Mouse (Mus musculus): ENCODE measurements around the gene Gpx4. TPM values are rescaled to one million over a fixed set of nuclear protein-coding genes. Genes with fewer than 3 reads are reported as not detected.

The Gpx4 gene
- polyA plus RNA-seq, 1 experiment from 2014 or later = 553 TPM

DNA sequence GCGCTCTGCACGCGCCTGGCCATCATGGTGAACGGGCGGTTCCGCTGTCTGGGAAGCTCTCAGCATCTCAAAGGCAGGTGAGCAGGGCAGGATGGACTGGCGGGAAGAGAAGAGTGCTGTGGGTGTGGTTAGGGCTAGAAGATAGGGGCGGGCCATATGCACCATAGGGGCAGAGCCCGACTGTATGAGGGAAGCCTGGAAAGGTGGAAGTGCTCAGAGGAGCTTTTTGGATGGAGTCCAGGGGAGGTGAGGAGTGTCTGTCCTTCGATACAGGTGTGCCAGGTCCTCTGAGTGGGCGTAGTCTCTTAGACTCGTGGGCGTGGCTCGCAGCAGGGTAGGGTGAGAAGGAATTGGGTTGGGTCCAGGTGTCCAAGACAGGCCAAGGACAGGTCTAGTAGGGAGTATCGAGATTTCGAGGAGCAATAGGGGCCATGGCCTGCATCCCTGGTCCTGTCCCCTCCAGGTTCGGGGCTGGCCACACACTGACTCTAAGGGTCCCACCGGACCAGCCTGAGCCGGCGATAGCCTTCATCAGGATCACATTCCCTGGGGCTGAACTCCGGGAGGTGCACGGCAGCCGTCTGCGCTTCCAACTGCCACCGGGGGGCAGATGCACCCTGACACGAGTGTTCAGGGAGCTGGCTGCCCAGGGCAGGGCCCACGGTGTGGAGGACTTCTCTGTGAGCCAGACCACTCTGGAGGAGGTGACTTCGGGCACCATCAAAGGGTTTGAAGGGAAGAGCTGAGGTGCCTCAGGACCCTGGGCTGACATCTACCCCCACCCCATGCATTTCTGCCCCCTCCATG is 32.3 kb upstream of the Gpx4 start:
- peaks cover 35% of the 10 kb centered on the region for H3K4me1 ChIP-seq (ENCODE audit: control insufficient read depth, low read depth, low read length)
- H3K4me3 ChIP-seq (ENCODE audit: low read depth, low read length) = no peak overlapping the region
- no peak overlapping the region for H3K4me2 ChIP-seq (ENCODE audit: low read depth, low read length)
- no peak overlapping the region for H3K9ac ChIP-seq (ENCODE audit: low read depth, low read length)
- peaks cover 2% of the 10 kb centered on the region; the same call in 1 of the 2 replicates for H3K27me3 ChIP-seq (ENCODE audit: control insufficient read depth, insufficient read depth, low read depth, low read length)
- H3K27ac ChIP-seq (ENCODE audit: low read length) = no peak overlapping the region
- H3K9me3 ChIP-seq (replicated peaks; ENCODE audit: control insufficient read depth, low read length) = peaks cover 13% of the 10 kb centered on the region
- 56% methylated on average over 28 of the region's 28 CpGs for WGBS (ENCODE audit: insufficient replicate concordance)
- no peak for ATAC-seq (ENCODE audit: low read depth)
- peaks cover 39% of the 10 kb centered on the region for H3K36me3 ChIP-seq (ENCODE audit: control insufficient read depth, insufficient read depth)

DNA sequence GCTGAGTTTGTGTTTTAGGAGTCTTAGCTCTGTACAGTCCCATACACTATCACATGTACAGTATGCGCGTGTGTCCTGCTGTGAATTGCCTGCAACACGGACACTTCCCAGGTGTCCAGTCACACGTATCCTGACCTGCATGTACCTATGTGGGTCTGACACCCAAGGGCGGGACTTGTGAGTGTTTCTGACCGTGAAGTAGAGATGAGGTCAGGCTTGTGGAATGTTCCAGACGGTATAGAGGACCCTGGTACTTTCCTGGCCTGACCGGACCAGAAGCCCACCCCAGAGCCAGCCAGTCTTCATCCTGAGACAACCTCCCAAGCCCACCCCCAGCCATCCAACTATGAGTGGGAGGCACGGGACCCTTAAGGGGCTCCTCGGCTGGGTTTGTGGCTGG is 31.4 kb upstream of the Gpx4 start:
- no peak overlapping the region for H3K4me2 ChIP-seq (ENCODE audit: low read depth, low read length)
- no peak overlapping the region for H3K27ac ChIP-seq (ENCODE audit: low read length)
- peaks cover 2% of the 10 kb centered on the region; the same call in 1 of the 2 replicates for H3K27me3 ChIP-seq (ENCODE audit: control insufficient read depth, insufficient read depth, low read depth, low read length)
- peaks cover 4% of the 10 kb centered on the region; the same call in 1 of the 2 replicates for H3K9me3 ChIP-seq (replicated peaks; ENCODE audit: control insufficient read depth, low read length)
- WGBS (ENCODE audit: insufficient replicate concordance) = 80% methylated on average over 10 of the region's 10 CpGs
- no peak for ATAC-seq (ENCODE audit: low read depth)
- peaks cover 30% of the 10 kb centered on the region for H3K36me3 ChIP-seq (ENCODE audit: control insufficient read depth, insufficient read depth)
- no peak overlapping the region for H3K9ac ChIP-seq (ENCODE audit: low read depth, low read length)
- H3K4me1 ChIP-seq (ENCODE audit: control insufficient read depth, low read depth, low read length) = peaks cover 37% of the 10 kb centered on the region
- H3K4me3 ChIP-seq (ENCODE audit: low read depth, low read length) = no peak overlapping the region

DNA sequence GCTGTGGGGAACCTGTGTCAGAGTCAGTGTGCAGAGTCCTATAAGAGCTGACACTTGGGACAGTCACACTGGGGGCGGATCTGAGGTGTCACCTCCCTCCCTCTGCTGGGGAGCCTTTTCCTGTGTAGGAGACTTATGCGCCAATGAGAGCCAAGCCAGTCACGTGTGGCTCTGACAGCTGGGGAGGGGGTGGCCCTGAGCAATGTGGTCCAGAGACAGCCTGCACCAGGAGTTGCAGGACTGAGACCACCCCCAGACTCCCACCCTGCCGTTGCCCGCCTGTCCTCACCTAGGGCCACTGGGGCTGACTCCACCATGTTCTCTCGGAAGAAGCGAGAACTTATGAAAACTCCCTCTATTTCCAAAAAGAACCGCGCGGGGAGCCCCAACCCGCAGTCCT is 30.5 kb upstream of the Gpx4 start, which contains the start of gene Arhgap45:
Gene Arhgap45 (plus strand): TSS at position 143 of the 400 bp plus-strand sequence.
- 7% methylated on average over 11 of the region's 11 CpGs for WGBS (ENCODE audit: insufficient replicate concordance)
- Histone ChIP-seq H3K27ac (ENCODE audit: low read length) (peak within 1 kb of the TSS; percentile 74), H3K36me3 (ENCODE audit: control insufficient read depth, insufficient read depth) (peaks cover 20% of the 10 kb centered on the region; the same call in 1 of the 2 replicates), H3K9ac (ENCODE audit: low read depth, low read length) (peak within 1 kb of the TSS; percentile 61), H3K4me2 (ENCODE audit: low read depth, low read length) (peak within 1 kb of the TSS; percentile 65), H3K27me3 (ENCODE audit: control insufficient read depth, insufficient read depth, low read depth, low read length) (peaks cover 2% of the 10 kb centered on the region; the same call in 1 of the 2 replicates), H3K9me3 (replicated peaks; ENCODE audit: control insufficient read depth, low read length) (no peaks in the 10 kb centered on the region), H3K4me1 (ENCODE audit: control insufficient read depth, low read depth, low read length) (peaks cover 37% of the 10 kb centered on the region), H3K4me3 (ENCODE audit: low read depth, low read length) (peak within 1 kb of the TSS; percentile 60)
- peak; percentile 61 for ATAC-seq (ENCODE audit: low read depth)

DNA sequence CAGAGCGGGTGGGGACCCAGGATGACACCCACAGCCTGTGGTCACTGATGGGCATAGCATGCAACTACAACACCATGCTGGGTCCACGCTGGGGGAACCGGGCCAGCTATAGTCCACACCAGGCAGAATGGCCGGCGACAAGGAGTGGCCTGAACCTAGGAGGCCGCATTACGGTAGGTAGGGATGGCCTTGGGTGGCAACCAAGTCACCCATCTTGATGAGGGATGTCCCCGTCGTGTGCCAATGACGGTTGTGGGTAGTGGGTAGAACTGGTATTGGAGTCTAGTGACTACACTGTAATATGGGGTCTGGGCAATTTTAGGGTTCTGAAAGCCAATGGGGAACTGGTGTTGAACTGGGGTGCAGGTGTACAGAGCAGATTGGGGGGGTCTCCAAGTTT is 30.0 kb upstream of the Gpx4 start:
- 17% methylated on average over 10 of the region's 10 CpGs for WGBS (ENCODE audit: insufficient replicate concordance)
- H3K9ac ChIP-seq (ENCODE audit: low read depth, low read length) = peak overlapping the region; percentile 61
- no peak for ATAC-seq (ENCODE audit: low read depth)

DNA sequence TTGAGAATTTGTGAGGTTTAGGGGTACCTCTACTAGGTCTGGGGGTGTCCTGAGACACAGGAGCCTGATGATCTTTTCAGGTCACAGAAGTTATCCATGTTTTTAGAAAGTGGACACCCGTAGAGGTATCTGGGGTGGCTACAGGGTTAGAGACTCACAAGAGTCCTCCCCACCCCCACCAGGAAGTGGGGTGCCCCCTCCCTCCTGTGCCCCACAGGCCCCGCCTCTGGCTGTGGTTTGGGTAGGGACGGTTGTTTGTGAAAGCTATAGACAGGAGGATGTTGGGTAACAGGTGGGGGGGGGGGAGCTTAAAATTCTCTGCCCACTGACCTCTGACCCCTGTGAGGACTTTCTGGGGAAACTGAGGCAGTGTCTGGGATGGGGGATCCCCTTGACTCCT is 29.6 kb upstream of the Gpx4 start:
- Histone ChIP-seq H3K4me1 (ENCODE audit: control insufficient read depth, low read depth, low read length) (peaks cover 37% of the 10 kb centered on the region), H3K4me3 (ENCODE audit: low read depth, low read length) (peak overlapping the region; percentile 60), H3K27ac (ENCODE audit: low read length) (peak overlapping the region; percentile 74), H3K4me2 (ENCODE audit: low read depth, low read length) (peak overlapping the region; percentile 65), H3K9me3 (replicated peaks; ENCODE audit: control insufficient read depth, low read length) (no peaks in the 10 kb centered on the region), H3K9ac (ENCODE audit: low read depth, low read length) (peak overlapping the region; percentile 61), H3K27me3 (ENCODE audit: control insufficient read depth, insufficient read depth, low read depth, low read length) (peaks cover 2% of the 10 kb centered on the region; the same call in 1 of the 2 replicates), H3K36me3 (ENCODE audit: control insufficient read depth, insufficient read depth) (peaks cover 18% of the 10 kb centered on the region; the same call in 1 of the 2 replicates)
- WGBS (ENCODE audit: insufficient replicate concordance) = 8% methylated on average over 3 of the region's 3 CpGs
- peak; percentile 48 for ATAC-seq (ENCODE audit: low read depth)

More for the DNA sequence above, 30.0 kb upstream of the Gpx4 start:
- Histone ChIP-seq H3K9me3 (replicated peaks; ENCODE audit: control insufficient read depth, low read length) (no peaks in the 10 kb centered on the region), H3K27me3 (ENCODE audit: control insufficient read depth, insufficient read depth, low read depth, low read length) (peaks cover 2% of the 10 kb centered on the region; the same call in 1 of the 2 replicates), H3K4me1 (ENCODE audit: control insufficient read depth, low read depth, low read length) (peaks cover 37% of the 10 kb centered on the region), H3K4me3 (ENCODE audit: low read depth, low read length) (peak overlapping the region; percentile 60), H3K36me3 (ENCODE audit: control insufficient read depth, insufficient read depth) (peaks cover 16% of the 10 kb centered on the region; the same call in 1 of the 2 replicates), H3K4me2 (ENCODE audit: low read depth, low read length) (peak overlapping the region; percentile 65), H3K27ac (ENCODE audit: low read length) (peak overlapping the region; percentile 74)

DNA sequence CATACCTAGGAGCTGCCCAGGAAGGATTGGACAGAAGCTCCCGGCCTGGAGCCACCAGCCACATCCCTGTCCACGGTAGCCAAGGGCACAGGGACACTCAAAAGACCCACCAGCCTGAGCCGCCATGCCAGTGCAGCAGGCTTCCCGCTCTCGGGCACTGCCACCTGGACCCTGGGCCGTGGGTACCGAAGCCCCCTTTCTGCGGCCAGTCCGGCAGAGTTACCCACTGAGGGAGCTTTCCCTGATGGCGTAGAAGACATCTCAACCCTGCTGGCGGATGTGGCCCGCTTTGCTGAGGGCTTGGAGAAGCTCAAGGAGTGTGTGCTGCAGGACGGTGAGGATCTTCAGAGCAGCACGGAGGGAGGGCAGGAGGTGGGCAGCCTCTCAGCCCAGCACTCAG is 29.2 kb upstream of the Gpx4 start:
- 32% methylated on average over 14 of the region's 14 CpGs for WGBS (ENCODE audit: insufficient replicate concordance)
- Histone ChIP-seq H3K4me2 (ENCODE audit: low read depth, low read length) (peak overlapping the region; percentile 65), H3K27me3 (ENCODE audit: control insufficient read depth, insufficient read depth, low read depth, low read length) (peaks cover 2% of the 10 kb centered on the region; the same call in 1 of the 2 replicates), H3K36me3 (ENCODE audit: control insufficient read depth, insufficient read depth) (peaks cover 16% of the 10 kb centered on the region; the same call in 1 of the 2 replicates), H3K9me3 (replicated peaks; ENCODE audit: control insufficient read depth, low read length) (no peaks in the 10 kb centered on the region), H3K4me1 (ENCODE audit: control insufficient read depth, low read depth, low read length) (peaks cover 37% of the 10 kb centered on the region), H3K27ac (ENCODE audit: low read length) (peak overlapping the region; percentile 63), H3K4me3 (ENCODE audit: low read depth, low read length) (peak overlapping the region; percentile 60), H3K9ac (ENCODE audit: low read depth, low read length) (peak overlapping the region; percentile 61)
- ATAC-seq (ENCODE audit: low read depth) = no peak

DNA sequence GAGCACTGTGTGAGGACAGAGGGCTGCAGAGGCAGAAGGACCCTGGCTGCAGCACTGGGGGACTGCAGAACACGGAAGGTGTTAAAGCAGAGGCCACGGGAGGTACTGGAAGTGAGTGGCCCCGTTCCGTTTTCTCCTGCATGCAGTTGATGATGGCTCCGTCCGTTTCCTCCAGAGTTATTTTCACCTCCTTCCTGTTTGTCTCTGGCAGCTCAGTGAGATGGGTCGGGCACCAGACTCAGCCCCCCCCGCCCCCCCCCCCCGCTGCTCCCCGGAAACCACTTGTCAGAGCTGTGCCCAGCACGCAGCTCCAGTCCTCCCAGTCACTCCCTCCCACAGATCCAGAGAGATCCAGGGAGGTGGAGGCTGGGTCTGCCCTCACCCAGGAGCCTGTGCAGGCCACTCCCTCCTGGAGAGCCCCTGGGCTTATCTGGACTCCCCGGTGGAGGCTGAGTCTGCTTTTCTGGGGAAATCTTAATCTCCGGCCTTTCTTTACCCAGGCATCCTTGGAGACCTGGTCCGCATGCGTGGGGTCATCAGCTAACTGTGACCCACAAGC is 28.1 kb upstream of the Gpx4 start:
- peaks cover 41% of the 10 kb centered on the region for H3K4me1 ChIP-seq (ENCODE audit: control insufficient read depth, low read depth, low read length)
- 4% methylated on average over 15 of the region's 15 CpGs for WGBS (ENCODE audit: insufficient replicate concordance)
- H3K9ac ChIP-seq (ENCODE audit: low read depth, low read length) = peak overlapping the region; percentile 19
- peak; percentile 60 for ATAC-seq (ENCODE audit: low read depth)
- H3K27me3 ChIP-seq (ENCODE audit: control insufficient read depth, insufficient read depth, low read depth, low read length) = no peaks in the 10 kb centered on the region
- H3K4me3 ChIP-seq (ENCODE audit: low read depth, low read length) = peak overlapping the region; percentile 39
- peak overlapping the region; percentile 58 for H3K4me2 ChIP-seq (ENCODE audit: low read depth, low read length)
- H3K9me3 ChIP-seq (replicated peaks; ENCODE audit: control insufficient read depth, low read length) = no peaks in the 10 kb centered on the region
- peak overlapping the region; percentile 72 for H3K27ac ChIP-seq (ENCODE audit: low read length)
- H3K36me3 ChIP-seq (ENCODE audit: control insufficient read depth, insufficient read depth) = peaks cover 9% of the 10 kb centered on the region; the same call in 1 of the 2 replicates

DNA sequence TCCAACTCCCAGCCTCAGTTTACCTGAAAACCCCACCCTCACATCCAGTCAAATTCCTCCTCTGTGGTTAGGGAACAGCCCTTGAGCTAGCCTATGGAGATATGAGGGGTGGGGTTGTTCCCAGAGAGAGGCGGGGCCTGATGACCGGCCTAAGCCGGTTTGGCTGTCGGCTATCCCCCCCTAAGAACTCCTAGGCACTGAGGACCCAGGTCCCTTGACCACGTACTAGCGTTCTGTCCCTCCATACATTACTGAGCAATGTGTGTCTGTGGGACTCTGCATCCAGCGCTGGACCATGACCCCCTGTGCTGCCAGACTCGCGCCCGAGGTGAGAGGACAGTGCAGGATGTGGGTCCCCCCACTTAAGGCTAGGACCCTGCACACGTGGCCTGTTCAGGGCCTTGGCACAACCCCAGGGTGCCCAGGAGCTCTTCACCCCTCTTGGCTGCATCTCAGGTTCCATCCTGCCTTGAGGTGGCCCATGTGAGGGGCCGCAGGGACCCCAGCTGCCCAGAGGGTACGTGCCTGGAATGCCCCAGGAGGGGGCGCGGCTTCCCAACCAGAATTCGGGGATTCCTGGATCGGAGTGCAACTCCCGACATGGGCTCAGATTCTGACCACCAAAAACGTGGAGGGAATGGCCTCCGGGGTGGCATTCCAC is 27.4 kb upstream of the Gpx4 start:
- H3K4me1 ChIP-seq (ENCODE audit: control insufficient read depth, low read depth, low read length) = peaks cover 49% of the 10 kb centered on the region
- WGBS (ENCODE audit: insufficient replicate concordance) = 54% methylated on average over 20 of the region's 20 CpGs
- peak; percentile 19; the same call in 1 of the 2 replicates for ATAC-seq (ENCODE audit: low read depth)
- 0 out of 2 replicates have a peak overlapping the region, but pooled peaks have one; percentile 72 for H3K27ac ChIP-seq (ENCODE audit: low read length)
- H3K36me3 ChIP-seq (ENCODE audit: control insufficient read depth, insufficient read depth) = peaks cover 3% of the 10 kb centered on the region; the same call in 1 of the 2 replicates
- no peaks in the 10 kb centered on the region for H3K27me3 ChIP-seq (ENCODE audit: control insufficient read depth, insufficient read depth, low read depth, low read length)
- H3K4me3 ChIP-seq (ENCODE audit: low read depth, low read length) = no peak overlapping the region; the same call in 1 of the 2 replicates
- H3K4me2 ChIP-seq (ENCODE audit: low read depth, low read length) = peak overlapping the region; percentile 58
- H3K9me3 ChIP-seq (replicated peaks; ENCODE audit: control insufficient read depth, low read length) = no peaks in the 10 kb centered on the region
- H3K9ac ChIP-seq (ENCODE audit: low read depth, low read length) = no peak overlapping the region

Data from liver, embryonic 16.5 days (tissue).